Mouse (Mus musculus) small intestine, adult 2 months (tissue): Measurements from ENCODE around the gene Oxnad1.

Experiments used
- CTCF ChIP-seq: fragments of 200-500 bp; IDR thresholded peaks from 2 replicates; pipeline ENCODE4 v1.5.1; 2012; ENCODE audit warnings: low read depth, mild to moderate bottlenecking, control low read depth, inconsistent platforms, low read length, moderate library complexity, mixed read lengths; ENCODE audit not compliant: insufficient replicate concordance, insufficient read length; ENCODE audit errors: extremely low read depth
- POLR2A ChIP-seq: fragments of 200-500 bp; IDR thresholded peaks from 2 replicates; pipeline ENCODE4 v1.6.1; 2012; ENCODE audit warnings: low read depth, mild to moderate bottlenecking, control low read depth, inconsistent platforms, low read length, moderate library complexity

- TF ChIP-seq POLR2A (no peak), CTCF (no peak)
Observed at GRCm38 (mm10) chr14:32082891-32083290, 2.3 kb upstream of the Oxnad1 start.
